Mouse (Mus musculus): Measurements from ENCODE around the gene Fam183b.

GRCm38 (mm10) chr11:58790053-58790452 is 11.7 kb downstream of the Fam183b start:
- TF ChIP-seq CTCF (IDR thresholded peaks at IDR 0.05; ENCODE audit: borderline replicate concordance, insufficient read depth, low read length) = no peak
- no peak for TF ChIP-seq POLR2A (IDR thresholded peaks at IDR 0.05; ENCODE audit: low read depth, low read length)
